Comparison of ENCODE assay signal across 15 mouse cellular contexts in the genomic region with DNA sequence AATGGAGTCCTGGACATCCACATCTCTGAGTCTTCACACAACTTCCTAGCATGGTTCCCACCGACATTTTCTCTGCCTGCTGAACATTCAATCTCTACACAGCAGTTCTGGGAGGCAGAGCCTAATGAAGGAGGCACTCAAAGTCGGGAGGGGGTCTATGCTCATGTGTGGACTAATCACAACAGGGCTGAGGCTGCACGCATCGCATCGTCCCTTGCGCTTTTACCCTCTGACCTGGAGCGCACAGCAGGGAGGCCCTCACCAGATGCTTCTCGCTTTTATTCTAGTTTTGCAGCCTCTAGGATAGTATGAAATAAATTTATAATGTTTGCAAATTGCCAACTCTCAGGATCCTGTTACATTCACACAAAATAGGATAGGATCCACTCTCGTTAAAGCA.
DNase-seq lines count a peak whose midpoint lies in the region; ATAC-seq and TF ChIP-seq lines count a peak whose summit lies in the region.
"Had no signal": no experiment of that assay in that cellular context is flagged by ENCODE, and none has a peak within 500 bp of the region (broad histone marks: within the 10 kb centered on the region; RNA-seq: fewer than 3 reads in every experiment).

No protein-coding gene starts in this region.

- no peaks in the 10 kb centered on the region for H3K27me3 ChIP-seq in kidney, embryonic 14.5 days (ENCODE audit: control insufficient read depth, insufficient read depth, low read length)
- no peaks in the 10 kb centered on the region for H3K27me3 ChIP-seq in hindbrain, embryonic 15.5 days
- no peaks in the 10 kb centered on the region for H3K27me3 ChIP-seq in midbrain, embryonic 13.5 days
- no peaks in the 10 kb centered on the region for H3K27me3 ChIP-seq in thymus, adult 2 months (ENCODE audit: control insufficient read depth, insufficient read depth, low read length)

- no peak overlapping the region for H3K27ac ChIP-seq in kidney, embryonic 14.5 days (ENCODE audit: low read depth, low read length)
- H3K27ac ChIP-seq in hindbrain, embryonic 15.5 days (replicated peaks), result peak overlapping the region; percentile 53; the same call in 1 of the 2 replicates
- no peak overlapping the region for H3K27ac ChIP-seq in midbrain, embryonic 13.5 days
- H3K27ac ChIP-seq in thymus, adult 2 months (ENCODE audit: control insufficient read depth, insufficient read depth, low read length), result no peak overlapping the region
- H3K27ac ChIP-seq: liver, embryonic 14.5 days had no signal

- no peak for DNase-seq in kidney, postnatal 10 days
- DNase-seq in cerebellum, adult 9-11 months, result no peak
- no peak for DNase-seq in thymus, adult 2 months
- no peak for DNase-seq in left cerebral cortex, postnatal 14 days (ENCODE audit: low spot score in 2 of 2)
- no peak for DNase-seq in gastrocnemius, postnatal 14 days
- DNase-seq: gastrocnemius, postnatal 25 days; kidney, postnatal 36 days; right cerebral cortex, adult 18-20 months; thymus, adult 18-20 months had no signal

- 0 out of 2 replicates have a peak, but pooled peaks have one; percentile 57 for ATAC-seq in kidney, embryonic 14.5 days (ENCODE audit: low FRiP score, low TSS enrichment)
- ATAC-seq in hindbrain, embryonic 15.5 days (ENCODE audit: low FRiP score, low read depth), result peak; percentile 63; the same call in 1 of the 2 replicates
- peak; percentile 60; the same call in 1 of the 2 replicates for ATAC-seq in midbrain, embryonic 13.5 days
- ATAC-seq: inflammation-experienced regulatory T-cells, adult 6 months had no signal

- WGBS in kidney, embryonic 14.5 days, result 35% methylated on average over 9 of the region's 9 CpGs
- 45% methylated on average over 9 of the region's 9 CpGs for WGBS in hindbrain, embryonic 15.5 days
- WGBS in midbrain, embryonic 13.5 days, result 43% methylated on average over 9 of the region's 9 CpGs
- WGBS in thymus, adult 2 months, result 90% methylated on average over 9 of the region's 9 CpGs

- no peak overlapping the region for H3K4me2 ChIP-seq in kidney, embryonic 14.5 days (replicated peaks; ENCODE audit: low read depth, low read length)
- no peak overlapping the region for H3K4me2 ChIP-seq in hindbrain, embryonic 15.5 days
- no peak overlapping the region; the same call in 1 of the 2 replicates for H3K4me2 ChIP-seq in midbrain, embryonic 13.5 days (replicated peaks)

- H3K9ac ChIP-seq in kidney, embryonic 14.5 days (ENCODE audit: low read depth, low read length), result no peak overlapping the region
- no peak overlapping the region for H3K9ac ChIP-seq in hindbrain, embryonic 15.5 days
- no peak overlapping the region for H3K9ac ChIP-seq in midbrain, embryonic 13.5 days (replicated peaks)
- H3K9ac ChIP-seq: liver, embryonic 14.5 days had no signal

- intact Hi-C loops in left cerebral cortex, postnatal 14 days (cut with DNase I), result no loop called here
- intact Hi-C loops in gastrocnemius, postnatal 14 days (cut with DNase I; ENCODE audit: low total_unique reads), result no loop called here

- no peaks in the 10 kb centered on the region for H3K36me3 ChIP-seq in kidney, embryonic 14.5 days (ENCODE audit: control insufficient read depth, insufficient read depth, low read length)
- no peaks in the 10 kb centered on the region for H3K36me3 ChIP-seq in hindbrain, embryonic 15.5 days
- H3K36me3 ChIP-seq in midbrain, embryonic 13.5 days, result no peaks in the 10 kb centered on the region
- H3K36me3 ChIP-seq in thymus, adult 2 months (ENCODE audit: control insufficient read depth, insufficient read depth, low read length), result no peaks in the 10 kb centered on the region

- no peak for TF ChIP-seq CTCF in thymus, adult 2 months (IDR thresholded peaks at IDR 0.05; ENCODE audit: borderline replicate concordance, control insufficient read depth, extremely low read depth, insufficient read depth, low read length, poor library complexity)

- H3K4me3 ChIP-seq in kidney, embryonic 14.5 days (ENCODE audit: low read length), result no peak overlapping the region
- no peak overlapping the region for H3K4me3 ChIP-seq in hindbrain, embryonic 15.5 days
- no peak overlapping the region for H3K4me3 ChIP-seq in midbrain, embryonic 13.5 days (replicated peaks)
- H3K4me3 ChIP-seq in thymus, adult 2 months (ENCODE audit: control insufficient read depth, insufficient read depth, low read length), result no peak overlapping the region
- H3K4me3 ChIP-seq: myocyte had no signal

- no peaks in the 10 kb centered on the region for H3K9me3 ChIP-seq in kidney, embryonic 14.5 days (ENCODE audit: control insufficient read depth, low read length)
- no peaks in the 10 kb centered on the region for H3K9me3 ChIP-seq in hindbrain, embryonic 15.5 days
- no peaks in the 10 kb centered on the region for H3K9me3 ChIP-seq in midbrain, embryonic 13.5 days

- no peaks in the 10 kb centered on the region for H3K4me1 ChIP-seq in kidney, embryonic 14.5 days (ENCODE audit: control insufficient read depth, insufficient read depth, low read length)
- peaks cover 7% of the 10 kb centered on the region for H3K4me1 ChIP-seq in hindbrain, embryonic 15.5 days (replicated peaks)
- H3K4me1 ChIP-seq in midbrain, embryonic 13.5 days (replicated peaks), result peaks cover 15% of the 10 kb centered on the region
- H3K4me1 ChIP-seq in thymus, adult 2 months (replicated peaks; ENCODE audit: control insufficient read depth, insufficient read depth, low read length), result no peaks in the 10 kb centered on the region

- TF ChIP-seq POLR2A in thymus, adult 2 months (IDR thresholded peaks at IDR 0.05; ENCODE audit: control insufficient read depth, extremely low read depth, insufficient read depth, low read length, poor library complexity), result no peak
